Mouse (Mus musculus): ENCODE measurements at regions not wholly inside any gene's neighbourhood (a gene's known extent, or its start where the extent isn't known, plus 50 kb on each side); places are given as distances from the start of the nearest gene placed in this dataset.

GRCm38 (mm10) chr3:56707312-56707711, 523.8 kb upstream of the Nbea start:
- Histone ChIP-seq H3K9ac (replicated peaks; ENCODE audit: low read depth, low read length) (no peak overlapping the region), H3K9me3 (replicated peaks; ENCODE audit: control insufficient read depth, low read length) (no peaks in the 10 kb centered on the region), H3K27ac (ENCODE audit: low read depth) (no peak overlapping the region), H3K4me3 (ENCODE audit: low read depth, low read length) (no peak overlapping the region), H3K36me3 (replicated peaks; ENCODE audit: control insufficient read depth, insufficient read depth, low read length) (no peaks in the 10 kb centered on the region), H3K4me2 (ENCODE audit: low read depth, low read length) (no peak overlapping the region), H3K4me1 (ENCODE audit: control insufficient read depth, insufficient read depth) (no peaks in the 10 kb centered on the region), H3K27me3 (ENCODE audit: control insufficient read depth, insufficient read depth, low read length) (no peaks in the 10 kb centered on the region)
- TF ChIP-seq CTCF (IDR thresholded peaks at IDR 0.05; ENCODE audit: low read depth) = no peak
- 70% methylated on average over 3 of the region's 3 CpGs for WGBS
- DNase-seq (ENCODE audit: low spot score) (no peak), ATAC-seq (ENCODE audit: insufficient read depth, low read depth) (no peak)

DNA sequence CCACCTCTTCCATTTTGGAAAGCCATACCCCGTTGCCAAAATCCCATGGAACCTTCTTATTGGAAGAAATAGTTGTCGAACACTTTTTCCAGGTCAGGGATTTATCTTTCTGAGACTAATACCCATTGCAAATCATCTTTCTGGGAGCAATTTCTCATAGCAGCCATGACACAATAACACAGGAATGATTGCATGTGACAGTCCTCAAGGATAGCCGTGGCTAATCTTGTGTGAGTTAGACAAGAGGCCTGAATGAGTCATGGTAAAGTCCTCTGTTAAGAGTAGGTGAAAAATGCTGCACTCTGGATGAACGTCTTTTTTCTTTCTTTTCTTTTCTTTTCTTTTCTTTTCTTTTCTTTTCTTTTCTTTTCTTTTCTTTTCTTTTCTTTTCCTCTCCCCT, 522.5 kb upstream of the Nbea start:
- no peaks in the 10 kb centered on the region for H3K27me3 ChIP-seq (ENCODE audit: control insufficient read depth, insufficient read depth, low read length)
- DNase-seq (ENCODE audit: low spot score) = no peak

DNA sequence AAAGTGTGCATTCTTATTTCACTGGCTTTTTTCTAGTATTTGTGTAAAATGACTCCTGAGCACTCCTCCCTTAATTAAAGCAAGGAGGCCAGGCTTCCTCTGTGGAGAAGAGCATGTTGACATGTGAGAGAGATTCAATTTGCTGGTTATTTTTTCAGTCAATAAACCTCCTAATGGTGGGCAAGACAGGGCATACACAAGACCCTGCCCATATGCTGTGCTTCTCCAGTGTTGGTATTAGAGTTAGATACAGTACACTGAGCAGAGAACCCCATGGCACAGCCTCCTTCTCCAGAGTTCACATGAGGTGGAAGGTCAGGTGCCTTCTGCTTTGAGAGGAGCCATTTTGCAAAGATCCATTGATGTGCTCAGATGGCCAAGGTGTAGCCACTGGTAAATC, 515.4 kb upstream of the Nbea start:
- ATAC-seq (ENCODE audit: insufficient read depth, low read depth) (no peak), DNase-seq (ENCODE audit: low spot score) (no peak)
- H3K36me3 ChIP-seq (replicated peaks; ENCODE audit: control insufficient read depth, insufficient read depth, low read length) = no peaks in the 10 kb centered on the region
- no peak overlapping the region for H3K4me3 ChIP-seq (ENCODE audit: low read depth, low read length)
- no peak overlapping the region for H3K9ac ChIP-seq (replicated peaks; ENCODE audit: low read depth, low read length)
- TF ChIP-seq EP300 (IDR thresholded peaks at IDR 0.05; ENCODE audit: low read depth) = no peak
- TF ChIP-seq CTCF (IDR thresholded peaks at IDR 0.05; ENCODE audit: low read depth) = no peak
- H3K4me2 ChIP-seq (ENCODE audit: low read depth, low read length) = no peak overlapping the region
- no peaks in the 10 kb centered on the region for H3K4me1 ChIP-seq (ENCODE audit: control insufficient read depth, insufficient read depth)
- no peaks in the 10 kb centered on the region for H3K27me3 ChIP-seq (ENCODE audit: control insufficient read depth, insufficient read depth, low read length)
- H3K27ac ChIP-seq (ENCODE audit: low read depth) = no peak overlapping the region
- no peaks in the 10 kb centered on the region for H3K9me3 ChIP-seq (replicated peaks; ENCODE audit: control insufficient read depth, low read length)

More for the DNA sequence above, 522.5 kb upstream of the Nbea start:
- H3K4me2 ChIP-seq (ENCODE audit: low read depth, low read length) = no peak overlapping the region
- H3K9ac ChIP-seq (replicated peaks; ENCODE audit: low read depth, low read length) = no peak overlapping the region
- ATAC-seq (ENCODE audit: insufficient read depth, low read depth) = peak; percentile 24; the same call in 1 of the 2 replicates
- TF ChIP-seq EP300 (IDR thresholded peaks at IDR 0.05; ENCODE audit: low read depth) (no peak), CTCF (IDR thresholded peaks at IDR 0.05; ENCODE audit: low read depth) (no peak)
- H3K9me3 ChIP-seq (replicated peaks; ENCODE audit: control insufficient read depth, low read length) = no peaks in the 10 kb centered on the region
- H3K36me3 ChIP-seq (replicated peaks; ENCODE audit: control insufficient read depth, insufficient read depth, low read length) = no peaks in the 10 kb centered on the region
- no peak overlapping the region for H3K4me3 ChIP-seq (ENCODE audit: low read depth, low read length)
- H3K4me1 ChIP-seq (ENCODE audit: control insufficient read depth, insufficient read depth) = no peaks in the 10 kb centered on the region
- no peak overlapping the region for H3K27ac ChIP-seq (ENCODE audit: low read depth)
- WGBS = 58% methylated on average over 4 of the region's 4 CpGs

DNA sequence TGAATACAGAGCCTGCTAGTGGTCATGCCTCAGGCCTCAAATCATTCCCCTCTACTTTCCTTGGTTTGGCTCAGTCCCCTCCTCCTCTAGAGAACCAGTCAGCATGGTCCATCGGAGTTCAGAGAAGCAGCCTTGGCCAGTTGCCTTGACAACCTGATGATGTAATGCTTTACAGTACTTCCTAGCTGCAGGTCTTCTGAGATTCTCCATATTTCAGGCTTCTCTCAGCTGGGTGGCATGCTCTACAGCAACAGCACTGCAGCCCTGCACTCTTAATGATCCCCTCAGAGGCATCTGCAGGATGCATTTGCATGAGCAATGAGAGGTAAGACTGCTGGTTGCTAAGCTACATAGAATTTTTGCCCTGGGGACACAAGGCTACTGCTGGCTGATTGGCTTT, 514.7 kb upstream of the Nbea start:
- H3K9ac ChIP-seq (replicated peaks; ENCODE audit: low read depth, low read length) = no peak overlapping the region
- no peak for DNase-seq (ENCODE audit: low spot score)
- no peak overlapping the region for H3K4me2 ChIP-seq (ENCODE audit: low read depth, low read length)
- H3K27ac ChIP-seq (ENCODE audit: low read depth) = no peak overlapping the region
- ATAC-seq (ENCODE audit: insufficient read depth, low read depth) = no peak
- no peaks in the 10 kb centered on the region for H3K36me3 ChIP-seq (replicated peaks; ENCODE audit: control insufficient read depth, insufficient read depth, low read length)
- no peaks in the 10 kb centered on the region for H3K4me1 ChIP-seq (ENCODE audit: control insufficient read depth, insufficient read depth)
- no peaks in the 10 kb centered on the region for H3K27me3 ChIP-seq (ENCODE audit: control insufficient read depth, insufficient read depth, low read length)
- TF ChIP-seq CTCF (IDR thresholded peaks at IDR 0.05; ENCODE audit: low read depth) (no peak), EP300 (IDR thresholded peaks at IDR 0.05; ENCODE audit: low read depth) (no peak)
- 39% methylated on average over 1 of the region's 1 CpGs for WGBS
- no peak overlapping the region for H3K4me3 ChIP-seq (ENCODE audit: low read depth, low read length)
- H3K9me3 ChIP-seq (replicated peaks; ENCODE audit: control insufficient read depth, low read length) = no peaks in the 10 kb centered on the region

DNA sequence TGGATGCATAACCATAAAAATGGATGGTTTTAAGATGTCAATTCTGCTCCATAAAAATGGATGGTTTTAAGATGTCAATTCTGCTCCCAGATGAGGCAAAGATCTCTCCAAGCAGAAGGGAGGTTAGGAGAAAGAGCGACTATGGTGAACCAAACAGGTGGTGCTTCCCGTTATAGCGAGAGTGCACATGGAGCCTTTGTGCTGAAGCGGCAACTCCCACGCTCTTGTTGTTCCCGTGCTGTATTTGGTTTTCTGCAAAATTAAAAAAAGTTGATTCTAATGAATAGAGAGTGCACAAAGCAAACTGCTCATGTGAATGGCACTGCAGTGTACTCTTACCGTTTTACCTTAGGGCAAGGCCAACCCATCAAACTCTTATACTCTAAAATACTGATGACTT, 497.5 kb upstream of the Nbea start:
- no peaks in the 10 kb centered on the region for H3K4me1 ChIP-seq (ENCODE audit: control insufficient read depth, insufficient read depth)
- DNase-seq (ENCODE audit: low spot score) (no peak), ATAC-seq (ENCODE audit: insufficient read depth, low read depth) (no peak)
- no peak overlapping the region for H3K9ac ChIP-seq (replicated peaks; ENCODE audit: low read depth, low read length)
- H3K36me3 ChIP-seq (replicated peaks; ENCODE audit: control insufficient read depth, insufficient read depth, low read length) = no peaks in the 10 kb centered on the region
- H3K9me3 ChIP-seq (replicated peaks; ENCODE audit: control insufficient read depth, low read length) = no peaks in the 10 kb centered on the region
- H3K27me3 ChIP-seq (ENCODE audit: control insufficient read depth, insufficient read depth, low read length) = no peaks in the 10 kb centered on the region
- H3K4me2 ChIP-seq (ENCODE audit: low read depth, low read length) = no peak overlapping the region
- no peak overlapping the region for H3K4me3 ChIP-seq (ENCODE audit: low read depth, low read length)
- H3K27ac ChIP-seq (ENCODE audit: low read depth) = no peak overlapping the region
- TF ChIP-seq CTCF (IDR thresholded peaks at IDR 0.05; ENCODE audit: low read depth) (no peak), EP300 (IDR thresholded peaks at IDR 0.05; ENCODE audit: low read depth) (no peak)
- 91% methylated on average over 7 of the region's 7 CpGs for WGBS

GRCm38 (mm10) chr3:56668829-56669228, 485.3 kb upstream of the Nbea start:
- Histone ChIP-seq H3K9ac (replicated peaks; ENCODE audit: low read depth, low read length) (no peak overlapping the region), H3K4me1 (ENCODE audit: control insufficient read depth, insufficient read depth) (no peaks in the 10 kb centered on the region), H3K4me3 (ENCODE audit: low read depth, low read length) (no peak overlapping the region), H3K27ac (ENCODE audit: low read depth) (no peak overlapping the region), H3K4me2 (ENCODE audit: low read depth, low read length) (no peak overlapping the region), H3K9me3 (replicated peaks; ENCODE audit: control insufficient read depth, low read length) (no peaks in the 10 kb centered on the region), H3K36me3 (replicated peaks; ENCODE audit: control insufficient read depth, insufficient read depth, low read length) (no peaks in the 10 kb centered on the region), H3K27me3 (ENCODE audit: control insufficient read depth, insufficient read depth, low read length) (no peaks in the 10 kb centered on the region)
- 49% methylated on average over 3 of the region's 3 CpGs for WGBS
- no peak for TF ChIP-seq EP300 (IDR thresholded peaks at IDR 0.05; ENCODE audit: low read depth)
- no peak for TF ChIP-seq CTCF (IDR thresholded peaks at IDR 0.05; ENCODE audit: low read depth)
- ATAC-seq (ENCODE audit: insufficient read depth, low read depth) = no peak
- no peak for DNase-seq (ENCODE audit: low spot score)
